1 mouse cellular context compared by ENCODE assay signal in the genomic region with DNA sequence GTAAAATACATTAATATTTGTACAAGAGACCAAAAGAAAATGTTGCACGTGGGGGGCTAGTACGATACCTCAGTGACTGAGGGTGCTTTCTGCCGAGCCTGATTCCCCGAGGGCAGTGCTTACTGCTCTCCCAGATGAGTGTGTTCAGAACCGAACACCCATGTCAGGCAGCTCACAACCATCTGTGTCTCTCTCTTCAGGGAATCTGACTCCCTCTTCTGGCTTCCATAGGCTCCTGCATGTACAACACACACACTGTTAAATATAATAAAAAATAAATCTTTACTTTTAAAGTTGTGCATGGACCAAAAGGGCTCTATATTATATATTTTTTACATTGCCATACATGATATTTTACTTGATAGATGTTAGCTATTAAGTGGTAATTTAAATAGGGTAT.
TF ChIP-seq lines count a peak whose summit lies in the region.

No protein-coding gene starts in this region.

TF ChIP-seq in MEL, 35 proteins besides CTCF, POLR2A, EP300 and RAD21:
- TF ChIP-seq ETS1 (IDR thresholded peaks at IDR 0.05; ENCODE audit: low read depth, low read length) (no peak), ELF1 (IDR thresholded peaks at IDR 0.05; ENCODE audit: low read depth, low read length) (no peak), SMC3 (IDR thresholded peaks at IDR 0.05; ENCODE audit: low read depth, low read length) (peak; percentile 47), MAX (IDR thresholded peaks at IDR 0.05; ENCODE audit: low read length) (no peak)
